Mouse (Mus musculus) megakaryocyte-erythroid progenitor cell, adult 5-6 weeks (primary cell): Measurements from ENCODE around the gene Gpr135. TPM values are rescaled to one million over a fixed set of nuclear protein-coding genes. Genes with fewer than 3 reads are reported as not detected.

ENCODE experiments used
- total RNA-seq, 2 experiments: library from RNA; stranded (forward) in 1 of 2; stranded (reverse) in 1 of 2; fragments of 200-1000, 215-1000 nt in 1 of 2; fragments of >200 nt in 1 of 2; fragmentation: Nextera tagmentation in 1 of 2; gene quantifications; 2 replicates each; pipeline ENCODE4 v1.2.3; 2014 to 2017

The Gpr135 gene
- total RNA-seq, 2 experiments from 2014 or later: not detected

Other genes with a start within 250 kb of the Gpr135 start
- 34.9 and 41.6 TPM in 2 replicates for gene Daam1, start 240.0 kb downstream of the Gpr135 start, total RNA-seq (2014; fragmentation: Nextera tagmentation)
- 36.5 and 45.9 TPM in 2 replicates for gene Daam1, start 240.0 kb downstream of the Gpr135 start, total RNA-seq (2017)
- gene L3hypdh, start 14.3 kb upstream of the Gpr135 start, total RNA-seq (2014; fragmentation: Nextera tagmentation): not detected in 2 replicates
- 0.80 TPM in 1 of 2 replicates, not detected in the other for gene L3hypdh, start 14.3 kb upstream of the Gpr135 start, total RNA-seq (2017)
- 21.2 and 25.1 TPM in 2 replicates for gene Jkamp, start 14.5 kb upstream of the Gpr135 start, total RNA-seq (2014; fragmentation: Nextera tagmentation)
- gene Jkamp, start 14.5 kb upstream of the Gpr135 start, total RNA-seq (2017): 10.9 and 18.4 TPM in 2 replicates
- gene Ccdc175, start 113.9 kb upstream of the Gpr135 start, total RNA-seq (2014; fragmentation: Nextera tagmentation): not detected in 2 replicates
- gene Ccdc175, start 113.9 kb upstream of the Gpr135 start, total RNA-seq (2017): not detected in 2 replicates